Mouse (Mus musculus): ENCODE data around the gene Olfr1410. TPM values are rescaled to one million over a fixed set of nuclear protein-coding genes. Genes with fewer than 3 reads are reported as not detected.

Gene Olfr1410
- polyA plus RNA-seq, 1 experiment from 2014 or later, result not detected

DNA sequence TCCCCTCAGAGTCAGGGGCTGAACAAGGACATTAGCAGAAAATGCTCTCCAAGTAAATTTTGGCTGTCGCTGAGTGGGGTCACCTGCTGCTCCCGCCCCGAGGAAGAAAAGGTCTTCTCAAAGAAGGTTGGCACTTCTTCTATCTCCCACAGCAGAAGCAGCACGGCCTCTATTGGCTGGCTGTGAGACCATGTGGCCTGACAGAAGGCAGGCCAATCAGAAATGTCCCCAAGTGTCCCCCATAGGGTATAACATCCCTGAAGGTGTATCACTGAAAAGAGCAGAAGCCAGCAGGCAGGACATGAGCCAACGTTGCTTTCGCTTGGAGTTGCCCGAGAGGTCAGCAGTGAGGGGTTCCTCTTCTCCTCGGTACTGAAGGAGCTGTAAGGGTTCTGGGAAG, 30.4 kb downstream of the Olfr1410 start:
- H3K4me3 ChIP-seq (ENCODE audit: low read length), result no peak overlapping the region
- H3K4me1 ChIP-seq (ENCODE audit: control insufficient read depth, insufficient read depth, low read length), result peaks cover 9% of the 10 kb centered on the region; the same call in 1 of the 2 replicates
- 91% methylated on average over 8 of the region's 8 CpGs for WGBS
- H3K36me3 ChIP-seq (ENCODE audit: control insufficient read depth, insufficient read depth, low read length), result peaks cover 36% of the 10 kb centered on the region
- no peak for ATAC-seq (ENCODE audit: low FRiP score, low TSS enrichment)
- no peak overlapping the region for H3K9ac ChIP-seq (ENCODE audit: low read depth, low read length)
- no peaks in the 10 kb centered on the region for H3K9me3 ChIP-seq (ENCODE audit: control insufficient read depth, low read length)
- H3K27me3 ChIP-seq (ENCODE audit: control insufficient read depth, insufficient read depth, low read length), result no peaks in the 10 kb centered on the region
- H3K4me2 ChIP-seq (replicated peaks; ENCODE audit: low read depth, low read length), result no peak overlapping the region
- no peak overlapping the region for H3K27ac ChIP-seq (ENCODE audit: low read depth, low read length)

DNA sequence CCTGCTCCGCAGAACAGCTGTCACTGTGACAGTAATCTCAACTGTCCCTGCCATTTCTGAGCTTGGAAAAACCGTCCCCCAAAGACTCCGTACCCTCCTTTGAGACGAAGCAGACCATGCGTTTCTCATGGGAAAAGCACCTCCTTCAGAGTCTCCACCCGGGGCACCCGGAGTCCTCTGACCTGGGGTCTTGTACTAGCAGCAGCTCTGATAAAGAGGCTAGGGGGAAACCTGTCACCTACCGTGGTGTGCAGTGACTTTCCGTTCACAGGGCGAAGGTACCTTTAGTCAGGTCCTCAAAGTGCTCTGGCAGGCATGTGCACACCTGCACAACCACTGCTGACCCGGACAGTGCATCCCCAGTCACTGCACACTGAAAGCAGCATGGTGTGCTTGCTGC, 31.1 kb downstream of the Olfr1410 start:
- no peak for ATAC-seq (ENCODE audit: low FRiP score, low TSS enrichment)
- Histone ChIP-seq H3K27me3 (ENCODE audit: control insufficient read depth, insufficient read depth, low read length) (no peaks in the 10 kb centered on the region), H3K36me3 (ENCODE audit: control insufficient read depth, insufficient read depth, low read length) (peaks cover 36% of the 10 kb centered on the region), H3K4me1 (ENCODE audit: control insufficient read depth, insufficient read depth, low read length) (peaks cover 10% of the 10 kb centered on the region; the same call in 1 of the 2 replicates), H3K9ac (ENCODE audit: low read depth, low read length) (no peak overlapping the region), H3K9me3 (ENCODE audit: control insufficient read depth, low read length) (no peaks in the 10 kb centered on the region), H3K4me2 (replicated peaks; ENCODE audit: low read depth, low read length) (no peak overlapping the region), H3K27ac (ENCODE audit: low read depth, low read length) (no peak overlapping the region), H3K4me3 (ENCODE audit: low read length) (no peak overlapping the region)
- 92% methylated on average over 11 of the region's 11 CpGs for WGBS

GRCm38 (mm10) chr1:92637501-92638172, 32.1 kb downstream of the Olfr1410 start:
- Histone ChIP-seq H3K4me1 (ENCODE audit: control insufficient read depth, insufficient read depth, low read length) (peaks cover 10% of the 10 kb centered on the region; the same call in 1 of the 2 replicates), H3K4me2 (replicated peaks; ENCODE audit: low read depth, low read length) (no peak overlapping the region), H3K36me3 (ENCODE audit: control insufficient read depth, insufficient read depth, low read length) (peaks cover 36% of the 10 kb centered on the region), H3K9ac (ENCODE audit: low read depth, low read length) (no peak overlapping the region), H3K27me3 (ENCODE audit: control insufficient read depth, insufficient read depth, low read length) (no peaks in the 10 kb centered on the region), H3K9me3 (ENCODE audit: control insufficient read depth, low read length) (no peaks in the 10 kb centered on the region), H3K4me3 (ENCODE audit: low read length) (no peak overlapping the region), H3K27ac (ENCODE audit: low read depth, low read length) (no peak overlapping the region)
- no peak for ATAC-seq (ENCODE audit: low FRiP score, low TSS enrichment)
- 93% methylated on average over 15 of the region's 15 CpGs for WGBS

- no peak for ATAC-seq (ENCODE audit: low FRiP score, low TSS enrichment)
- Histone ChIP-seq H3K9me3 (ENCODE audit: control insufficient read depth, low read length) (no peaks in the 10 kb centered on the region), H3K27me3 (ENCODE audit: control insufficient read depth, insufficient read depth, low read length) (no peaks in the 10 kb centered on the region), H3K9ac (ENCODE audit: low read depth, low read length) (no peak overlapping the region), H3K4me1 (ENCODE audit: control insufficient read depth, insufficient read depth, low read length) (peaks cover 10% of the 10 kb centered on the region; the same call in 1 of the 2 replicates), H3K36me3 (ENCODE audit: control insufficient read depth, insufficient read depth, low read length) (peaks cover 36% of the 10 kb centered on the region), H3K4me3 (ENCODE audit: low read length) (no peak overlapping the region), H3K4me2 (replicated peaks; ENCODE audit: low read depth, low read length) (no peak overlapping the region), H3K27ac (ENCODE audit: low read depth, low read length) (no peak overlapping the region)
- 82% methylated on average over 3 of the region's 3 CpGs for WGBS
These were observed 32.6 kb downstream of the Olfr1410 start for GRCm38 (mm10) chr1:92638181-92638580.

DNA sequence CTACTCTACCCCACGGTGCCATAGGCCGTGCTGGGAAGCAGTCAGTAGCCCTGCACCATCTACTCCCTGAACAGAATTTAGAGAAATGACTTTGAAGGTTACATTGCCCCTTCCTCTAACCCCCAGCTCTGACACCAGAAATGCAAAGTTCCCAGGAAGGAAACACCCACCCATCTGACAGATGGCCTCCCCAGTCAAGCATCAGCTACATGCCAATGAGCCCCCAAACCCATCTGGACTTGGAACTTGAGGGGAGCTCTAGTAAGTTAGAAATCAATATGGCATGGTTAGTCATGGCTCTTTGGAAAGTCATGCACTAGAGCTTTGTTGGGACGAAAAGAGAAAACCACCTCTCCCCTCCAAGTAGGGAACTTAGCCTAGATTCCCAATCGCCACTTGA, 33.2 kb downstream of the Olfr1410 start:
- Histone ChIP-seq H3K36me3 (ENCODE audit: control insufficient read depth, insufficient read depth, low read length) (peaks cover 36% of the 10 kb centered on the region), H3K4me2 (replicated peaks; ENCODE audit: low read depth, low read length) (no peak overlapping the region), H3K9me3 (ENCODE audit: control insufficient read depth, low read length) (no peaks in the 10 kb centered on the region), H3K9ac (ENCODE audit: low read depth, low read length) (no peak overlapping the region), H3K4me3 (ENCODE audit: low read length) (no peak overlapping the region), H3K4me1 (ENCODE audit: control insufficient read depth, insufficient read depth, low read length) (peaks cover 10% of the 10 kb centered on the region; the same call in 1 of the 2 replicates), H3K27ac (ENCODE audit: low read depth, low read length) (no peak overlapping the region), H3K27me3 (ENCODE audit: control insufficient read depth, insufficient read depth, low read length) (no peaks in the 10 kb centered on the region)
- ATAC-seq (ENCODE audit: low FRiP score, low TSS enrichment), result no peak
- 96% methylated on average over 4 of the region's 4 CpGs for WGBS

DNA sequence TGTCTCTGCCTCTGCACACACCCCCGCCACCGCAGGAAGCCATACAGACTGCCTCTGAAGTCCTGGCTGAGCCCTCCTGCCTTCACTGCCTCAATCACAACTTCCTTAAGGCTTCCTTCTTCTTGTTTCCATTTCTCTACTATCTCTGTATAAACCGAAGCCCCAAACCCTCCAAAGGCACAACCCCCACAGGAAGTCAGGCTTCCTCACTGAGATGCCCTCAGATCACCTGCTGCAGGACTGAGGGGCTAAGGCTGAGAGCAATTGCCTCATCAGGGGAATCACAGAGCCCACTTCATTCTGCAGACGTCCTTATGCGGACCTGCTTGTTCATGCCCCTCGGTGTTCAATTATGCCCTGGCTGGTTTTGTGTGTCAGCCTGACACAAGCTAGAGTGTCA, 34.8 kb downstream of the Olfr1410 start:
- no peak for ATAC-seq (ENCODE audit: low FRiP score, low TSS enrichment)
- H3K4me2 ChIP-seq (replicated peaks; ENCODE audit: low read depth, low read length), result peak overlapping the region; percentile 93; the same call in 1 of the 2 replicates
- H3K4me3 ChIP-seq (ENCODE audit: low read length), result no peak overlapping the region
- no peak overlapping the region for H3K27ac ChIP-seq (ENCODE audit: low read depth, low read length)
- peaks cover 10% of the 10 kb centered on the region; the same call in 1 of the 2 replicates for H3K4me1 ChIP-seq (ENCODE audit: control insufficient read depth, insufficient read depth, low read length)
- peaks cover 36% of the 10 kb centered on the region for H3K36me3 ChIP-seq (ENCODE audit: control insufficient read depth, insufficient read depth, low read length)
- H3K27me3 ChIP-seq (ENCODE audit: control insufficient read depth, insufficient read depth, low read length), result no peaks in the 10 kb centered on the region
- WGBS, result 84% methylated on average over 6 of the region's 6 CpGs
- H3K9ac ChIP-seq (ENCODE audit: low read depth, low read length), result 0 out of 2 replicates have a peak overlapping the region, but pooled peaks have one; percentile 86
- no peaks in the 10 kb centered on the region for H3K9me3 ChIP-seq (ENCODE audit: control insufficient read depth, low read length)

DNA sequence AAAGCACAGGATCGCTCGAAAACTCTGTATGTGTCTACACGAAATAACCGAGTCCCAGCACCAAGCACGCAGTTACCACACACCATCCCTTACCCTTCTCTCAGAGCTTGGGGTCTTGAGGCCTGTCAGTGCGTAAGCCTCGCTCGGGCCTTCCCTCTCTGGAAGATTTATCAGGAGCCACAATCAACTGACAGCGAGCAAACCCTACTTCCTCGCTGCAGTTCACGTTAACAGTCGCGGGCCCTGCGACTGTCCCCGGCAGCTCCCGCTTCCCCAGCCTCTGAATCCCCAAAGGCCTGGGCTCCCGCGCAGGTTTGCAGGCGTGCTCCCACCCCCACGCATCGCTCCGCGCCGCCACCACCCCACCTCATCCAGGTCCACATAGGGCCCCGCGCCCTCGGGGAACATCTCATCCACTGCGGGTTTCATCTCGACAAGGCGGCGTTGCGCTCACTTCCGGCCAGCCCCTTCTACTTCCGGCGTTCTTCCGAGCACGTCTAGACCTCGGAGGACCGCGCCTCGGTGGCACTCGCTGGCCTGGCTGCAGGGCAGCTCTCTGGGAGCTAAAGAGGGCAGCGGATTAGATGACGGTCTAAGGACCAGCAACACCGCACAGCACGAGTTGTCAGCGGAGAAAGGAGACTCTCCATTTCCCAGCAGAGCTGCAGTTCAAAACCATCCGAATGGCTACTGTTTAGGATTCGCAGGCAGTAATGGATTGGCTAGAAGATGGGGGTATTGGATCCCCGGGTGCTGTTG, 36.1 kb downstream of the Olfr1410 start, which contains the start of gene Cops9:
Cops9 (minus strand) TSS at position 472 of the 759 bp plus-strand sequence.
- Histone ChIP-seq H3K9ac (ENCODE audit: low read depth, low read length) (peak within 1 kb of the TSS; percentile 86), H3K27me3 (ENCODE audit: control insufficient read depth, insufficient read depth, low read length) (no peaks in the 10 kb centered on the region), H3K4me3 (ENCODE audit: low read length) (peak within 1 kb of the TSS; percentile 83), H3K27ac (ENCODE audit: low read depth, low read length) (peak within 1 kb of the TSS; percentile 52), H3K9me3 (ENCODE audit: control insufficient read depth, low read length) (no peaks in the 10 kb centered on the region), H3K4me2 (replicated peaks; ENCODE audit: low read depth, low read length) (peak within 1 kb of the TSS; percentile 93), H3K4me1 (ENCODE audit: control insufficient read depth, insufficient read depth, low read length) (peaks cover 10% of the 10 kb centered on the region; the same call in 1 of the 2 replicates), H3K36me3 (ENCODE audit: control insufficient read depth, insufficient read depth, low read length) (peaks cover 27% of the 10 kb centered on the region)
- WGBS, result 2% methylated on average over 50 of the region's 50 CpGs
- ATAC-seq (ENCODE audit: low FRiP score, low TSS enrichment), result peak; percentile 91

DNA sequence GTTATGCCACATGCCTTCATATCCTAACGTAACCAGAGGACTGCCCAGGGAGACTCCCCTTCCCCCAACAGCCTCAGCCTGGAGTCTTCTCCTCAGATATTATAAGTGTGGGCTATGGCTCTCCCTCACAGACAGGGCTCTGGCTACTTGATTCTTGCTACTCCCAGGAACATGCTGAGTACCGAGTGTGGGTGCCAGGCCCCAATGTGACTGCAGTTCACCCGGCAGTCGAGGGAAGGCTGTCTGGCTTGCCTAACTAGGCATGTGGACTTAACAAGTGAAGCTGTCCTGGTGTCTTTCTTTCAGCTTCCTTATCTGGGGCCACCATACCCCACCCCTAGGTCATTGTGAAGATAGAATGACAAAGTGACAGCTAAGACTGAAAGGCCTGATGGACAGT, 38.1 kb downstream of the Olfr1410 start:
- ATAC-seq (ENCODE audit: low FRiP score, low TSS enrichment), result no peak
- peaks cover 16% of the 10 kb centered on the region; the same call in 1 of the 2 replicates for H3K4me1 ChIP-seq (ENCODE audit: control insufficient read depth, insufficient read depth, low read length)
- no peaks in the 10 kb centered on the region for H3K9me3 ChIP-seq (ENCODE audit: control insufficient read depth, low read length)
- no peak overlapping the region for H3K4me2 ChIP-seq (replicated peaks; ENCODE audit: low read depth, low read length)
- no peaks in the 10 kb centered on the region for H3K27me3 ChIP-seq (ENCODE audit: control insufficient read depth, insufficient read depth, low read length)
- H3K27ac ChIP-seq (ENCODE audit: low read depth, low read length), result no peak overlapping the region
- H3K36me3 ChIP-seq (ENCODE audit: control insufficient read depth, insufficient read depth, low read length), result peaks cover 7% of the 10 kb centered on the region; the same call in 1 of the 2 replicates
- H3K9ac ChIP-seq (ENCODE audit: low read depth, low read length), result no peak overlapping the region
- H3K4me3 ChIP-seq (ENCODE audit: low read length), result no peak overlapping the region
- WGBS, result 83% methylated on average over 4 of the region's 4 CpGs

- Histone ChIP-seq H3K4me1 (ENCODE audit: control insufficient read depth, insufficient read depth, low read length) (peaks cover 16% of the 10 kb centered on the region; the same call in 1 of the 2 replicates), H3K9me3 (ENCODE audit: control insufficient read depth, low read length) (no peaks in the 10 kb centered on the region), H3K4me3 (ENCODE audit: low read length) (no peak overlapping the region), H3K36me3 (ENCODE audit: control insufficient read depth, insufficient read depth, low read length) (no peaks in the 10 kb centered on the region), H3K9ac (ENCODE audit: low read depth, low read length) (no peak overlapping the region), H3K27ac (ENCODE audit: low read depth, low read length) (no peak overlapping the region), H3K4me2 (replicated peaks; ENCODE audit: low read depth, low read length) (no peak overlapping the region), H3K27me3 (ENCODE audit: control insufficient read depth, insufficient read depth, low read length) (no peaks in the 10 kb centered on the region)
- WGBS, result 85% methylated on average over 5 of the region's 5 CpGs
- ATAC-seq (ENCODE audit: low FRiP score, low TSS enrichment), result no peak
These were observed 39.3 kb downstream of the Olfr1410 start for GRCm38 (mm10) chr1:92644916-92645315.
